Mouse (Mus musculus) midbrain, embryonic 16.5 days (tissue): ENCODE data around the gene Ndufa11. TPM values are rescaled to one million over a fixed set of nuclear protein-coding genes. Genes with fewer than 3 reads are reported as not detected.

Source experiments
- ATAC-seq: fragments of 200-750 bp; cut with Nextera tagmentation; 2 replicates; pipeline ENCODE4 v1.8.0; 2017; ENCODE audit warnings: moderate TSS enrichment
- H3K27ac ChIP-seq: fragments of 300-500 bp; sonication (generic); 2 replicates; pipeline ENCODE4 v1.5.1; 2014; ENCODE audit warnings: mild to moderate bottlenecking, low read length, mixed read lengths
- H3K27me3 ChIP-seq: fragments of 300-500 bp; sonication (generic); 2 replicates; pipeline ENCODE4 v1.6.1; 2014; ENCODE audit warnings: low read depth, low read length, mixed read lengths; ENCODE audit not compliant: control insufficient read depth, insufficient read depth
- H3K36me3 ChIP-seq: fragments of 300-500 bp; sonication (generic); 2 replicates; pipeline ENCODE4 v1.6.1; 2014; ENCODE audit warnings: mild to moderate bottlenecking, low read length, moderate library complexity, mixed read lengths; ENCODE audit not compliant: control insufficient read depth, insufficient read depth
- H3K4me1 ChIP-seq: fragments of 300-500 bp; sonication (generic); 2 replicates; pipeline ENCODE4 v1.6.1; 2014; ENCODE audit warnings: mild to moderate bottlenecking, low read length, mixed read lengths; ENCODE audit not compliant: control insufficient read depth, insufficient read depth
- H3K4me2 ChIP-seq: fragments of 300-500 bp; sonication (generic); 2 replicates; pipeline ENCODE4 v1.6.1; 2014; ENCODE audit warnings: mild to moderate bottlenecking, low read length, mixed read lengths
- H3K4me3 ChIP-seq: fragments of 300-500 bp; sonication (generic); 2 replicates; pipeline ENCODE4 v1.5.1; 2014; ENCODE audit warnings: low read depth, mild to moderate bottlenecking, low read length, moderate library complexity, mixed read lengths
- H3K9ac ChIP-seq: fragments of 300-500 bp; sonication (generic); 2 replicates; pipeline ENCODE4 v1.6.1; 2014; ENCODE audit warnings: low read depth, low read length, mixed read lengths
- H3K9me3 ChIP-seq: fragments of 300-500 bp; sonication (generic); replicated peaks from 2 replicates; pipeline ENCODE4 v1.6.1; 2014; ENCODE audit warnings: mild to moderate bottlenecking, low read length, mixed read lengths; ENCODE audit not compliant: control insufficient read depth, poor library complexity, severe bottlenecking
- WGBS: fragments of 180-500 bp; shearing (Covaris S2); extraction: QIAGEN DNeasy Blood & Tissue Kit; methylation state at CpG from one replicate; pipeline ENCODE4 v1.1.7; 2014; 5-methylcytosine and 5-hydroxymethylcytosine counted together
- polyA plus RNA-seq: library from polyadenylated mRNA; unstranded; fragments of >200 nt; fragmentation: Nextera tagmentation; extraction: Ambion mirVana; gene quantifications from 2 replicates; pipeline ENCODE4 v1.2.1, GENCODE M21; 2015

Gene Ndufa11
- polyA plus RNA-seq, 1 experiment from 2014 or later: 497 TPM

DNA sequence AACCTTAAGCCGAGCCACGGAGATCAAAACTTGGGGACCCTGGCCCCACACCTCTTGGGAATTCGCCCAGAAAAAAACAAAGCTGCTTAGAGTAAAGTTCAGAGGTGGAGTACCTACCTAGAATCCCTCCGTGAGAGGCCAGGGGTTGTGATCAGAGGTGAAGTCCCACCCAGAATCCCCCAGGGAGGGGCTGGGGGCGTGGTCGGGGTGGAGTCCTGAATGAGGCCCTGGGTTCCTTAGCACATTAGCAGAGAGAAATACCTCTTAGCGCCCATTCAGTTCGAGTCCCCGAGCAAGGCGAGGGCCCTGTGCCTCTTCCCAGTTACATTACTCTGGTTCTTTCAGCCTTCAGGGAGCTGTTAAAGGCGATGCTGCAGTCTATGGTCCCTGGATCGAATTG is 10.1 kb downstream of the Ndufa11 start:
- H3K9me3 ChIP-seq: no peaks in the 10 kb centered on the region
- peaks cover 11% of the 10 kb centered on the region for H3K36me3 ChIP-seq
- no peak overlapping the region for H3K4me2 ChIP-seq
- no peaks in the 10 kb centered on the region for H3K4me1 ChIP-seq
- no peak for ATAC-seq
- H3K4me3 ChIP-seq: no peak overlapping the region
- 11% methylated on average over 12 of the region's 12 CpGs for WGBS
- no peak overlapping the region for H3K9ac ChIP-seq
- H3K27me3 ChIP-seq: no peaks in the 10 kb centered on the region
- H3K27ac ChIP-seq: no peak overlapping the region

DNA sequence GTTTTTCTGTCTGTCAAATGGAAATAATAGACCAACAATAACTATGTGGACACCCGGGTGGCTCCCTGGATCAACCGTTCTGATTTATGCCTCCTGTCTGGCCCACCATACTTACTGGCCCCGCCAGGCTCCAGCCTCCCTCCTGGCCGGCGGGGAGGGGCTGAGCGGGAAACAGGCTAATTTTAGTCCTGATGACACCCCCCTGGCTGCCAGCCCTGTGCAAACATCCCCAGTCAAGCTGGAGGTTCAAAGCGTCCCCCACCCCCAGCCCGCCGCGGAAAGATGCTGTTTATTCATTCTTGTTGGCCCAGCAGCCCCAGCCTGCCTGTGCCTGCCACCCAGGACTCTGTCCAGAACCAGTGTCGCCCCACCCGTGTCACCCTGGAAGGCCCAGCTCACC is 10.6 kb downstream of the Ndufa11 start:
- no peak overlapping the region for H3K4me2 ChIP-seq
- no peak overlapping the region for H3K27ac ChIP-seq
- H3K27me3 ChIP-seq: no peaks in the 10 kb centered on the region
- no peak overlapping the region for H3K4me3 ChIP-seq
- no peak overlapping the region for H3K9ac ChIP-seq
- ATAC-seq: no peak
- no peaks in the 10 kb centered on the region for H3K9me3 ChIP-seq
- H3K36me3 ChIP-seq: peaks cover 6% of the 10 kb centered on the region; the same call in 1 of the 2 replicates
- H3K4me1 ChIP-seq: no peaks in the 10 kb centered on the region
- 44% methylated on average over 12 of the region's 12 CpGs for WGBS

DNA sequence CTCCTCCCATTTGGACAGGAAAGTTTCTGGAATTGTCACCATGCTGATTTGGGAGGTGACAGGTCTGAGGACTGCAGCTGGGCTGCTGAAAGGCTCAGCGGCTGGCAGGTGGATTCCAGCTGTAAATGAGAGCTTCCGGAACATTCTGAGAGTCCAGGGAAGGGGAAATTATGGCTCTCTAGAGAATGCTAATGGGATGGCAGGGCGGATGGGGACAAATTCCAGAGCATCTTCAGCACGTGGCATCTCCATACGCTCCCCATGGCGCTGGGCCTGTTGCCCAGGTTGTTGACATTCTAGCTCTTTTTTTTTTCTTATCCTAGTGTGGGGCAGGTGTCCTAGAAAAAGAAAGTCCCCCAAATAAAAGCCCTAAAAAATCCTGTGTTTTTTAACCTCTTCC is 11.6 kb downstream of the Ndufa11 start:
- no peak for ATAC-seq
- H3K4me3 ChIP-seq: no peak overlapping the region
- H3K36me3 ChIP-seq: no peaks in the 10 kb centered on the region; the same call in 1 of the 2 replicates
- no peaks in the 10 kb centered on the region for H3K4me1 ChIP-seq
- H3K27ac ChIP-seq: no peak overlapping the region
- H3K27me3 ChIP-seq: no peaks in the 10 kb centered on the region; the same call in 1 of the 2 replicates
- WGBS: 54% methylated on average over 6 of the region's 6 CpGs
- no peak overlapping the region for H3K4me2 ChIP-seq
- H3K9ac ChIP-seq: no peak overlapping the region
- no peaks in the 10 kb centered on the region for H3K9me3 ChIP-seq

DNA sequence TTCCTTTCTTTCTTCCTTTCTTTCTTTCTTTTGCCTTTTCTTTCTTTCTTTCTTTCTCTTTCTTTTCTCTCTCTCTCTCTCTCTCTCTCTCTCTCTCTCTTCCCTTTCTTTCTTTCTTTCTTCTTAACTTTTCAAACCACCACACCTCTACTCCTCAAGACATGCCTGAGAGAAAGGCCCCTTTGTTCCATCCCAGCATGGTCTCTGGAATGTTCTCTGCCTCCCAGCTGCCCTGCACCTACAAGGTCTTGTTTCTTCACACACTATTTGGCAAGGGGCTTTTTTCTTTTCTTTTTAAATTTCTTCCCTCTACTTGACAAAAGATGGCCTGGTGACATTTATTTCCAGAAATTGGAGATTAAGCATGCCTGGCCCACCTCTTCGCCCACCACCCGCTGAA is 12.1 kb downstream of the Ndufa11 start:
- Histone ChIP-seq H3K9ac (no peak overlapping the region), H3K4me1 (no peaks in the 10 kb centered on the region), H3K27ac (no peak overlapping the region), H3K4me2 (no peak overlapping the region), H3K27me3 (no peaks in the 10 kb centered on the region; the same call in 1 of the 2 replicates), H3K36me3 (no peaks in the 10 kb centered on the region; the same call in 1 of the 2 replicates), H3K9me3 (no peaks in the 10 kb centered on the region), H3K4me3 (no peak overlapping the region)
- WGBS: 57% methylated on average over 2 of the region's 2 CpGs
- ATAC-seq: no peak

DNA sequence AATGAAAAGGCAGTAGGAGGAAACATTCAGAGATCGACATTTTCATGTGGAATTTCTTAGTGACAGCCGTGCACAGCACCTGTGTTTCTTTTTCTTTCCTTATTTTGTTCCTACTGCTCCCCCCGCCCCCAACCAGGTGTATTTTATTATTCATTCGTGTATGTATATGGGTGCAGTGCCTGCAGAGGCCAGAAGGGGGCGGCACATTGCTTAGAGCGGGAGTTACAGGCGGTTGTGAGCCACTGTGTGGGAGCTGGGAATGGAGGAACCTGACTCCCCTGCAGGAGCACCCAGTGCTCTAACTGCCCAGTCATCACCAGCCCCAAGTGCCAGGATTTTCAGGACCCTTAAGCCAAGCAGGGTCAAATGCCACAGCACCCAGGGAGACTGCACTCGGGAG is 19.0 kb downstream of the Ndufa11 start:
- no peaks in the 10 kb centered on the region for H3K36me3 ChIP-seq
- H3K9me3 ChIP-seq: no peaks in the 10 kb centered on the region
- no peaks in the 10 kb centered on the region for H3K4me1 ChIP-seq
- no peaks in the 10 kb centered on the region; the same call in 1 of the 2 replicates for H3K27me3 ChIP-seq
- H3K27ac ChIP-seq: no peak overlapping the region
- H3K4me2 ChIP-seq: no peak overlapping the region
- ATAC-seq: no peak
- WGBS: 49% methylated on average over 8 of the region's 8 CpGs
- H3K9ac ChIP-seq: no peak overlapping the region
- H3K4me3 ChIP-seq: no peak overlapping the region

DNA sequence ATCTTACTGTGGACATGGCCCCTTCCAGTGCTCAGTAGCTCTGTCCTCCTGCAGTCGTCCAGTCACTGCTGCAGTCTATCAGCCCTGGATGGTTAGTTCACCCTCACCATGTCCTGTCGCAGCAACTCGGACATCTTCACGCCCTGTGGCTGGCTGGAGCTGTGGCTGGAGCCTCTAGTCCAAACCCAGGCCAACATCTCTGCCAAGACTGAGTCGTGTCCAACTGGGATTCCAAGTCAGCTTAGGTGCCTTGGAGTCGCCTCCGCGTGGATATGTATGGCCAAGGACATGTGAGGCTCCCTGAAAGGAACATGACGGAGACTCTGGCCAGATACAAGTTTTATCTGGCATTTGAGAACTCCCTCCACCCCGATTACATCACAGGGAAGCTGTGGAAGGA is 20.7 kb downstream of the Ndufa11 start:
- no peaks in the 10 kb centered on the region for H3K4me1 ChIP-seq
- no peaks in the 10 kb centered on the region for H3K9me3 ChIP-seq
- H3K4me3 ChIP-seq: no peak overlapping the region
- no peak overlapping the region for H3K4me2 ChIP-seq
- no peak overlapping the region for H3K27ac ChIP-seq
- no peak overlapping the region for H3K9ac ChIP-seq
- no peaks in the 10 kb centered on the region; the same call in 1 of the 2 replicates for H3K27me3 ChIP-seq
- WGBS: 84% methylated on average over 10 of the region's 10 CpGs
- ATAC-seq: no peak
- H3K36me3 ChIP-seq: no peaks in the 10 kb centered on the region

DNA sequence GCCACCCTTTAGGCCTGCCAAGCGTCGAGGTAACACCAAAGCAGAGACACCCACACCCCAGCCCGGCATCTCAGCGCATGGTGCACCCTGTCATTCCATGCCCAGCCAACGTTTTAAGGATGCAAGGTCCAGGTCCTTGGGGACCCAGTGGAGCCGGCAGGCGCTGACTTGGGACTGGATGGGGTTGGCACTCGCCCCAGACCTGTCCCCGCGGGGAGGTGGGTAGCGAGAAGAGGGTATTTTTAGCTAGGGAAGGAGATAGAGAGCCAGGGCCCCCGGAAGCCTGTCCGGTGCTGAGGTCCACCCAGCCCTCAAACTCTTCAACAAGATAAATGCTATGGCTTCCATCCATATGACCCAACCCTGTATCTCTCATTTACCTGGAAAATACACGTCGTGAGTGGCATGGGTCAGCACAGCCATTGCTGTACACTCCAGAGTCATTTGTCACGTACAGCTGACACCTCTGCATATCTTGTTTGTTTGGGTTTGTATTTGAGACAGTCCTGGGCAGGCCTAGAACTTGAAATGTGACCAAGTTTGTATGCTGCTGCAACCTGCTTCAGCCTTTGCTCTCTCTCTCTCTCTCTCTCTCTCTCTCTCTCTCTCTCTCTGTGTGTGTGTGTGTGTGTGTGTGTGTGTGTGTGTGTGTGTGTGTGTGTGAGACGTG is 22.7 kb downstream of the Ndufa11 start:
- H3K27ac ChIP-seq: no peak overlapping the region
- H3K9me3 ChIP-seq: no peaks in the 10 kb centered on the region
- H3K4me1 ChIP-seq: no peaks in the 10 kb centered on the region
- no peaks in the 10 kb centered on the region for H3K27me3 ChIP-seq
- no peak overlapping the region for H3K4me3 ChIP-seq
- H3K4me2 ChIP-seq: no peak overlapping the region
- no peaks in the 10 kb centered on the region for H3K36me3 ChIP-seq
- 81% methylated on average over 17 of the region's 17 CpGs for WGBS
- 0 out of 2 replicates have a peak, but pooled peaks have one; percentile 17 for ATAC-seq
- H3K9ac ChIP-seq: no peak overlapping the region

DNA sequence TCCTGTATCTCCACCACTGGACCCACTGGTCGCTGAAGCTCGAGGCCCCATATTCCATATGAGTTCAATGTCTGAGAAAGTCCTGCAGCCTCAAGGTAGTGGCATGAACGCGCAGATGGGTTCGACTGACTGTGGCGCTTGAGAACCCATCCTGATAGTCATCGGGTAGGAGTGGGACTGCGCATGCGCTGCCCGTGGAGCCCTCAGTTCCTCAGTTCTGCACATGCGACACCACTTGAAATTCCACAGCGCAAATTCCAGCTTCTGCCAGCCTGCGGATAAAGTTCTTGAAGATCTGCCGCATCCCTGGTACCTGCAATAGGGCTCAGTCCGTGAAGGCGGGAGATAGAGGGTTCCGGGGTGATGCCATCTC is 23.2 kb downstream of the Ndufa11 start:
- H3K4me2 ChIP-seq: no peak overlapping the region
- H3K9me3 ChIP-seq: no peaks in the 10 kb centered on the region
- no peaks in the 10 kb centered on the region for H3K27me3 ChIP-seq
- H3K27ac ChIP-seq: no peak overlapping the region
- WGBS: 75% methylated on average over 17 of the region's 17 CpGs
- no peaks in the 10 kb centered on the region for H3K36me3 ChIP-seq
- no peak overlapping the region for H3K9ac ChIP-seq
- no peak overlapping the region for H3K4me3 ChIP-seq
- ATAC-seq: no peak
- H3K4me1 ChIP-seq: no peaks in the 10 kb centered on the region

DNA sequence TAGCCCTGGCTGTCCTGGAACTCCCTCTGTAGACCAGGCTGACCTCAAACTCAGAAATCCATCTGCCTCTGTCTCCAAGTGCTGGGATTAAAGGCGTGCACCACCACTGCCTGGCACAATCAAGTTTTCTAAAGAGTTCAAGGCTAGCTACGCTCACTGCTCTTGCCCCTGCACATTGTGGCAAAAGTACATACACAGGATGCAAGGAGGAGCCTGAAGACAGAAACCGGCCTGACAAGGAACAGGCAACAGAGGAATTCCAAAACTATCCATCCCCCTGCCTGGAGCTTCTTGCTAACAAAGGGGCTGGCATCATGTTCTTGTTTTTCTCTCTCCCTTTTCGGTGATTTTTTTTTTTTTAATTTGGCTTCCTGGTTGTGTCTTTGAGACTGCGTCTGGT is 26.6 kb downstream of the Ndufa11 start:
- Histone ChIP-seq H3K27ac (no peak overlapping the region), H3K4me3 (no peak overlapping the region), H3K9me3 (no peaks in the 10 kb centered on the region), H3K4me2 (no peak overlapping the region), H3K27me3 (peaks cover under 1% of the 10 kb centered on the region; the same call in 1 of the 2 replicates), H3K4me1 (no peaks in the 10 kb centered on the region), H3K36me3 (no peaks in the 10 kb centered on the region), H3K9ac (no peak overlapping the region)
- 66% methylated on average over 5 of the region's 5 CpGs for WGBS
- no peak for ATAC-seq
